Mouse (Mus musculus) MEL (cell line): Measurements from ENCODE around the gene Col1a1. TPM values are rescaled to one million over a fixed set of nuclear protein-coding genes. Genes with fewer than 3 reads are reported as not detected.
A peak's percentile ranks its signal among the peaks of the same experiment; 100 is the strongest.

Experiments
- DNase-seq: peaks from one replicate; pipeline ENCODE4 v3.0.0; 2011; ENCODE audit warnings: low read depth, low spot score
- H3K27ac ChIP-seq: 2 replicates; pipeline ENCODE4 v1.5.1; 2012; ENCODE audit warnings: low read depth, mild to moderate bottlenecking, control low read depth, low read length, moderate library complexity; ENCODE audit not compliant: control insufficient read depth
- H3K27me3 ChIP-seq, 2 experiments: fragments of 150-350 bp in 1 of 2; sonication (generic) in 1 of 2; 2 replicates each; pipeline ENCODE4 v1.6.1; 2012; ENCODE audit warnings: low read length in 2 of 2, mild to moderate bottlenecking in 2 of 2, improper control_type of control experiment in 1 of 2, moderate library complexity in 1 of 2; ENCODE audit not compliant: insufficient read depth in 2 of 2, control insufficient read depth in 1 of 2
- H3K36me3 ChIP-seq, 2 experiments: 2 replicates each; pipeline ENCODE4 v1.6.1; 2012 to 2014; ENCODE audit warnings: low read length in 2 of 2, improper control_type of control experiment in 1 of 2, inconsistent platforms in 1 of 2, mild to moderate bottlenecking in 1 of 2; ENCODE audit not compliant: insufficient read depth in 2 of 2, control insufficient read depth in 1 of 2
- H3K4me1 ChIP-seq, 2 experiments: fragments of 150-350 bp in 1 of 2; sonication (generic) in 1 of 2; 2 replicates each; pipeline ENCODE4 v1.6.1; 2012; ENCODE audit warnings: low read length in 2 of 2, improper control_type of control experiment in 1 of 2, mild to moderate bottlenecking in 1 of 2; ENCODE audit not compliant: insufficient read depth in 2 of 2, control insufficient read depth in 1 of 2
- H3K4me3 ChIP-seq, 2 experiments: fragments of 150-350 bp in 1 of 2; sonication (generic) in 1 of 2; 2 replicates each; pipeline ENCODE4 v1.5.1; 2012; ENCODE audit warnings: low read depth in 2 of 2, low read length in 2 of 2, mild to moderate bottlenecking in 2 of 2, moderate library complexity in 2 of 2, control low read depth in 1 of 2, improper control_type of control experiment in 1 of 2; ENCODE audit not compliant: control insufficient read depth in 1 of 2, insufficient read depth in 1 of 2
- H3K79me2 ChIP-seq: 2 replicates; pipeline ENCODE4 v1.6.1; 2012; ENCODE audit warnings: mild to moderate bottlenecking, low read length, moderate library complexity; ENCODE audit not compliant: control insufficient read depth, poor library complexity, insufficient read depth
- H3K9ac ChIP-seq: 2 replicates; pipeline ENCODE4 v1.6.1; 2012; ENCODE audit warnings: low read depth, mild to moderate bottlenecking, control low read depth, low read length, moderate library complexity; ENCODE audit not compliant: control insufficient read depth, poor library complexity, severe bottlenecking
- H3K9me3 ChIP-seq: fragments of 150-350 bp; sonication (generic); replicated peaks from 2 replicates; pipeline ENCODE4 v1.6.1; 2012; ENCODE audit warnings: mild to moderate bottlenecking, low read length, improper control_type of control experiment, moderate library complexity; ENCODE audit not compliant: insufficient read depth
- BHLHE40 ChIP-seq: IDR thresholded peaks from 2 replicates; pipeline ENCODE4 v1.6.1; 2012; ENCODE audit warnings: low read depth, mild to moderate bottlenecking, inconsistent platforms, low read length, improper control_type of control experiment, borderline replicate concordance
- CHD1 ChIP-seq: IDR thresholded peaks from 2 replicates; pipeline ENCODE4 v1.6.1; 2012; ENCODE audit warnings: low read depth, mild to moderate bottlenecking, inconsistent platforms, low read length, improper control_type of control experiment
- CTCF ChIP-seq, 3 experiments: IDR thresholded peaks in 2 of 3; conservative IDR thresholded peaks in 1 of 3; 2 replicates each; pipeline ENCODE4 v1.5.1; 2011 to 2012; ENCODE audit warnings: low read length in 3 of 3, low read depth in 2 of 3, mild to moderate bottlenecking in 2 of 3, improper control_type of control experiment in 1 of 3, inconsistent platforms in 1 of 3, mixed read lengths in 1 of 3, moderate library complexity in 1 of 3; ENCODE audit not compliant: control insufficient read depth in 1 of 3, insufficient read depth in 1 of 3, poor library complexity in 1 of 3, severe bottlenecking in 1 of 3
- E2F4 ChIP-seq: IDR thresholded peaks from 2 replicates; pipeline ENCODE4 v1.6.1; 2011; ENCODE audit warnings: low read depth, low read length, improper control_type of control experiment, borderline replicate concordance
- ELF1 ChIP-seq: IDR thresholded peaks from 2 replicates; pipeline ENCODE4 v1.6.1; 2014; ENCODE audit warnings: low read depth, mild to moderate bottlenecking, inconsistent platforms, low read length, improper control_type of control experiment, moderate library complexity
- GATA1 ChIP-seq: IDR thresholded peaks from 2 replicates; pipeline ENCODE4 v1.6.1; 2011; ENCODE audit warnings: low read depth, low read length, improper control_type of control experiment
- HCFC1 ChIP-seq: IDR thresholded peaks from 2 replicates; pipeline ENCODE4 v1.6.1; 2012; ENCODE audit warnings: low read depth, mild to moderate bottlenecking, inconsistent platforms, low read length, improper control_type of control experiment, moderate library complexity
- JUND ChIP-seq: IDR thresholded peaks from 2 replicates; pipeline ENCODE4 v1.6.1; 2011; ENCODE audit warnings: low read depth, mild to moderate bottlenecking, improper control_type of control experiment, low read length
- KAT2A ChIP-seq: conservative IDR thresholded peaks from 2 replicates; pipeline ENCODE4 v1.6.1; 2012; ENCODE audit warnings: low read depth, low read length, improper control_type of control experiment, inconsistent platforms
- MAFK ChIP-seq: IDR thresholded peaks from 2 replicates; pipeline ENCODE4 v1.6.1; 2011; ENCODE audit warnings: low read depth, mild to moderate bottlenecking, low read length, improper control_type of control experiment, borderline replicate concordance
- MEF2A ChIP-seq: IDR thresholded peaks from 2 replicates; pipeline ENCODE4 v1.6.1; 2014; ENCODE audit warnings: low read depth, mild to moderate bottlenecking, inconsistent platforms, low read length, improper control_type of control experiment; ENCODE audit not compliant: poor library complexity, insufficient replicate concordance, severe bottlenecking; ENCODE audit errors: extremely low read depth
- MXI1 ChIP-seq: IDR thresholded peaks from 2 replicates; pipeline ENCODE4 v1.6.1; 2011; ENCODE audit warnings: mild to moderate bottlenecking, low read depth, low read length, improper control_type of control experiment
- POLR2A ChIP-seq, 2 experiments: IDR thresholded peaks; 2 replicates each; pipeline ENCODE4 v1.6.1; 2011 to 2012; ENCODE audit warnings: low read length in 2 of 2, mild to moderate bottlenecking in 2 of 2, control low read depth in 1 of 2, improper control_type of control experiment in 1 of 2, low read depth in 1 of 2, moderate library complexity in 1 of 2; ENCODE audit not compliant: control insufficient read depth in 1 of 2, insufficient read depth in 1 of 2, poor library complexity in 1 of 2
- POLR2AphosphoS5 ChIP-seq: IDR thresholded peaks from 2 replicates; pipeline ENCODE4 v1.6.1; 2012; ENCODE audit warnings: low read depth, borderline replicate concordance, mild to moderate bottlenecking, inconsistent platforms, low read length, moderate library complexity, mixed read lengths
- RCOR1 ChIP-seq: IDR thresholded peaks from 2 replicates; pipeline ENCODE4 v1.6.1; 2012; ENCODE audit warnings: low read depth, mild to moderate bottlenecking, inconsistent platforms, low read length, improper control_type of control experiment
- SIN3A ChIP-seq: IDR thresholded peaks from 2 replicates; pipeline ENCODE4 v1.6.1; 2012; ENCODE audit warnings: low read length, improper control_type of control experiment, inconsistent platforms
- SMC3 ChIP-seq: IDR thresholded peaks from 2 replicates; pipeline ENCODE4 v1.6.1; 2011; ENCODE audit warnings: low read depth, low read length, improper control_type of control experiment
- TAL1 ChIP-seq: IDR thresholded peaks from 2 replicates; pipeline ENCODE4 v1.6.1; 2012; ENCODE audit warnings: mild to moderate bottlenecking, inconsistent platforms, low read length, moderate library complexity, mixed read lengths
- TCF12 ChIP-seq: IDR thresholded peaks from 2 replicates; pipeline ENCODE4 v1.6.1; 2014; ENCODE audit warnings: low read depth, mild to moderate bottlenecking, inconsistent platforms, low read length, improper control_type of control experiment, moderate library complexity
- UBTF ChIP-seq: IDR thresholded peaks from 2 replicates; pipeline ENCODE4 v1.6.1; 2012; ENCODE audit warnings: low read depth, mild to moderate bottlenecking, inconsistent platforms, low read length, improper control_type of control experiment, moderate library complexity, borderline replicate concordance; ENCODE audit not compliant: insufficient read depth
- ZMIZ1 ChIP-seq: IDR thresholded peaks from 2 replicates; pipeline ENCODE4 v1.6.1; 2012; ENCODE audit warnings: low read depth, mild to moderate bottlenecking, inconsistent platforms, low read length, improper control_type of control experiment, moderate library complexity
- polyA plus RNA-seq, 2 experiments: library from polyadenylated mRNA; stranded (reverse) in 1 of 2; unstranded in 1 of 2; fragments of >175 nt in 1 of 2; fragments of >200 nt in 1 of 2; gene quantifications; 2 replicates each; pipeline versions ENCODE4 v1.2.1 to v1.2.4; 2012; ENCODE audit warnings: low replicate concordance in 2 of 2, low read depth in 1 of 2; ENCODE audit not compliant: insufficient read length in 2 of 2, insufficient read depth in 1 of 2, missing spikeins in 1 of 2
- total RNA-seq: library from RNA; depleted of rRNA; stranded (reverse); fragments of 300-350 nt; gene quantifications from 2 replicates; pipeline ENCODE4 v1.2.3, GENCODE M21; 2012; rRNA removed

Col1a1 gene
- 0.12 and 0.20 TPM in 2 replicates for total RNA-seq
- under 1 TPM in 1 of 2 experiments, not detected in 1; 0.61 TPM for polyA plus RNA-seq

DNA sequence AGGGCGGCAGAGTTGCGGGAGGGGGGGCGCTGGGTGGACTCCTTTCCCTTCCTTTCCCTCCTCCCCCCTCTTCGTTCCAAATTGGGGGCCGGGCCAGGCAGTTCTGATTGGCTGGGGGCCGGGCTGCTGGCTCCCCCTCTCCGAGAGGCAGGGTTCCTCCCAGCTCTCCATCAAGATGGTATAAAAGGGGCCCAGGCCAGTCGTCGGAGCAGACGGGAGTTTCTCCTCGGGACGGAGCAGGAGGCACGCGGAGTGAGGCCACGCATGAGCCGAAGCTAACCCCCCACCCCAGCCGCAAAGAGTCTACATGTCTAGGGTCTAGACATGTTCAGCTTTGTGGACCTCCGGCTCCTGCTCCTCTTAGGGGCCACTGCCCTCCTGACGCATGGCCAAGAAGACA is at the start of gene Col1a1:
Col1a1 (plus strand) TSS at position 180 of the 400 bp plus-strand sequence.
- 0 out of 2 replicates have a peak within 1 kb of the TSS, but pooled peaks have one; percentile 35 for H3K9ac ChIP-seq
- peaks cover 11 to 12% of the 10 kb centered on the region in 2 experiments for H3K27me3 ChIP-seq
- peak within 1 kb of the TSS; percentile 12 to 50; a peak in 3 of 4 replicates for H3K4me3 ChIP-seq

DNA sequence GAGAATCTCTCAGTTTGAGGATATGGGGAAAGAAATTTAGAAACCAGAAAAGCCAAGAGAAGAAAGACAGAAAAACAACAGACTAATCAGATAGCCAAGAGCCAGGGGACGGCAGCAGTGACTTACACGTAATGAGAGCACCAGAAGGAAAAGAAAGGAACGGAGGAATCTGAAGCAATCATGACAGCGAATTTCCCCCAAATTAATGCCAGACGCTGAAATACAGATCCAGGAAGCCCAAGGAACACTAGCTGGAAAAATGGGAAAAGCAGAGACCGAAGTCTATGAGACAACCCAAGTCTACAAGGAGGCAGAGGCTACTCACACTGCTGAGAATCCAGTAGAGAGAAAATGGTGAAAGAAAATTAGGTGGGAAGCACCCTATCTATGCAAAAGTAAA is 44.9 kb upstream of the Col1a1 start:
- Histone ChIP-seq H3K79me2 (no peaks in the 10 kb centered on the region), H3K9me3 (no peaks in the 10 kb centered on the region), H3K27me3 (peaks cover 25 to 37% of the 10 kb centered on the region in 2 experiments)
- TF ChIP-seq CHD1 (no peak), RCOR1 (no peak), TAL1 (no peak), SMC3 (no peak), ELF1 (no peak), MAFK (no peak), CTCF (IDR thresholded peaks at IDR 0.05 in 2 of 3, conservative IDR thresholded peaks at IDR 0.05 in 1 of 3; ENCODE audit: control insufficient read depth in 1 of 3, insufficient read depth in 1 of 3, low read depth in 2 of 3, low read length in 3 of 3, poor library complexity in 1 of 3, severe bottlenecking in 1 of 3) (no peak), MXI1 (no peak), TCF12 (no peak), JUND (no peak), KAT2A (no peak)
- TF ChIP-seq, all 39 proteins: peak for 0
- no peak for DNase-seq
- H3K36me3 ChIP-seq: no peaks in the 10 kb centered on the region
- H3K4me3 ChIP-seq: no peak overlapping the region
- H3K4me1 ChIP-seq: no peaks in the 10 kb centered on the region
- no peak overlapping the region for H3K27ac ChIP-seq
- H3K9ac ChIP-seq: no peak overlapping the region

More for the DNA sequence above, at the start of gene Col1a1:
- H3K27ac ChIP-seq: no peak within 1 kb of the TSS
- TF ChIP-seq TAL1 (no peak), POLR2A (IDR thresholded peaks at IDR 0.05; ENCODE audit: control insufficient read depth in 1 of 2, insufficient read depth in 1 of 2, low read depth in 1 of 2, low read length in 2 of 2, poor library complexity in 1 of 2) (no peak), SIN3A (no peak), SMC3 (no peak), MEF2A (no peak), HCFC1 (no peak), ELF1 (no peak), ZMIZ1 (no peak), E2F4 (no peak), RCOR1 (no peak), BHLHE40 (no peak), POLR2AphosphoS5 (no peak), GATA1 (no peak), UBTF (no peak)
- TF ChIP-seq, all 39 proteins: peak for 0
- Histone ChIP-seq H3K4me1 (peaks cover 0 to 5% of the 10 kb centered on the region in 2 experiments; a peak in 3 of 4 replicates), H3K9me3 (no peaks in the 10 kb centered on the region), H3K79me2 (no peaks in the 10 kb centered on the region), H3K36me3 (no peaks in the 10 kb centered on the region)
- no peak for DNase-seq
